Mouse (Mus musculus) liver, embryonic 14.5 days (tissue): ENCODE data around the gene Rbpms2.

Experiments
- CTCF ChIP-seq: IDR thresholded peaks from 2 replicates; pipeline ENCODE4 v1.5.1; 2016; ENCODE audit warnings: antibody characterized with exemption, low read depth, control low read depth
- EP300 ChIP-seq: IDR thresholded peaks from 2 replicates; pipeline ENCODE4 v1.6.1; 2016; ENCODE audit warnings: antibody characterized with exemption, low read depth

DNA sequence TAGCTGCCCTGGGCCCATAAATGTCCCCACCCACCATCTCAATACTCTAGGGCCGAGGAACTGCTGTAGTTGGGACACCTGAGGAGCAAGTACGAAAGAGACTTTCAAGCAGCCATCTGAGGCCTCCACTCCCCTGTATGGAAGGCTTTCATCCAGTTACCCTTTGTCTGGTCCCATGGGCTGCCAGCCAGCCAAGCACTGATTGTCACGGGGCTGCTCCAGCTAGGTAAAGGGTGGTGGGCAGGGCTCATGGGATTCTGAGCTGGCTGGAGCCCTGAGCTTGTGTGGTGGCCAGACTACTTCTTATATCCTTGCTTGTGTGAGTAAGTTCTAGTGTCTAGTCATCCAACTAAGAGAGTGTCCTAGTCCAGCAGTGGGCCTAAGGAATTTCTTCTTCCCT is 27.8 kb downstream of the Rbpms2 start:
- TF ChIP-seq CTCF = no peak
- no peak for TF ChIP-seq EP300
